Mouse (Mus musculus) fibroblast of lung, adult 2 months (primary cell): Measurements from ENCODE around the gene Spop.
A peak's percentile ranks its signal among the peaks of the same experiment; 100 is the strongest.
"Not testable (repeated sequence)": the region's sequence is repeated elsewhere in the genome, so short reads cannot be mapped to it uniquely, and the experiment has no call there.

Source experiments
- DNase-seq: peaks from one replicate; pipeline ENCODE4 v3.0.0-alpha.2; 2011; ENCODE audit warnings: low read depth

Spop gene

GRCm38 (mm10) chr11:95391201-95391600 is 22.7 kb upstream of the Spop start:
- DNase-seq = no peak

GRCm38 (mm10) chr11:95391743-95392142 is 22.1 kb upstream of the Spop start:
- no peak for DNase-seq

GRCm38 (mm10) chr11:95392223-95392667 is 21.6 kb upstream of the Spop start:
- no peak for DNase-seq

- no peak for DNase-seq
Observed at GRCm38 (mm10) chr11:95392708-95393499, 21.0 kb upstream of the Spop start.

- no peak for DNase-seq
Observed at GRCm38 (mm10) chr11:95393500-95393816, 20.4 kb upstream of the Spop start.

GRCm38 (mm10) chr11:95394112-95394511 is 19.8 kb upstream of the Spop start:
- DNase-seq = no peak

GRCm38 (mm10) chr11:95396548-95396947 is 17.3 kb upstream of the Spop start:
- DNase-seq = no peak

GRCm38 (mm10) chr11:95397843-95398835 is 15.7 kb upstream of the Spop start:
- DNase-seq = no peak

GRCm38 (mm10) chr11:95399520-95400020 is 14.3 kb upstream of the Spop start:
- DNase-seq = no peak

- no peak for DNase-seq
Observed at GRCm38 (mm10) chr11:95401568-95401967, 12.3 kb upstream of the Spop start.

- DNase-seq = no peak
Observed at GRCm38 (mm10) chr11:95402196-95402595, 11.7 kb upstream of the Spop start.

- no peak for DNase-seq
Observed at GRCm38 (mm10) chr11:95402658-95403101, 11.2 kb upstream of the Spop start.

- no peak for DNase-seq
Observed at GRCm38 (mm10) chr11:95403382-95404340, 10.2 kb upstream of the Spop start.

GRCm38 (mm10) chr11:95405771-95406170 is 8.1 kb upstream of the Spop start:
- DNase-seq = no peak

- DNase-seq = not testable (repeated sequence)
Observed at GRCm38 (mm10) chr11:95406398-95406797, 7.5 kb upstream of the Spop start.

- no peak for DNase-seq
Observed at GRCm38 (mm10) chr11:95409450-95410112, 4.3 kb upstream of the Spop start.

GRCm38 (mm10) chr11:95411453-95412013 is 2.3 kb upstream of the Spop start:
- DNase-seq = no peak

- DNase-seq = no peak
Observed at GRCm38 (mm10) chr11:95412615-95413014, 1.3 kb upstream of the Spop start.

- DNase-seq = peak; percentile 92
Observed at GRCm38 (mm10) chr11:95414536-95415161, 769 bp downstream of the Spop start.

- DNase-seq = no peak
Observed at GRCm38 (mm10) chr11:95415931-95416330, 2.1 kb downstream of the Spop start.
